Mouse (Mus musculus) layer of hippocampus, adult 8-10 months (tissue): ENCODE data around the gene Il18. TPM values are rescaled to one million over a fixed set of nuclear protein-coding genes. Genes with fewer than 3 reads are reported as not detected.
"Not testable (repeated sequence)": the region's sequence is repeated elsewhere in the genome, so short reads cannot be mapped to it uniquely, and the experiment has no call there.

Experiments used
- DNase-seq, 2 experiments: peaks; one replicate each; pipeline ENCODE4 v3.0.0; 2022; ENCODE audit warnings: low spot score in 2 of 2
- total RNA-seq, 4 experiments: library from RNA; stranded (reverse); gene quantifications; 2 replicates each; pipeline ENCODE4 v1.2.4; 2022

Il18 gene
- total RNA-seq, 4 experiments from 2014 or later, result 25.3 to 29.3 (median 27.6) TPM

DNA sequence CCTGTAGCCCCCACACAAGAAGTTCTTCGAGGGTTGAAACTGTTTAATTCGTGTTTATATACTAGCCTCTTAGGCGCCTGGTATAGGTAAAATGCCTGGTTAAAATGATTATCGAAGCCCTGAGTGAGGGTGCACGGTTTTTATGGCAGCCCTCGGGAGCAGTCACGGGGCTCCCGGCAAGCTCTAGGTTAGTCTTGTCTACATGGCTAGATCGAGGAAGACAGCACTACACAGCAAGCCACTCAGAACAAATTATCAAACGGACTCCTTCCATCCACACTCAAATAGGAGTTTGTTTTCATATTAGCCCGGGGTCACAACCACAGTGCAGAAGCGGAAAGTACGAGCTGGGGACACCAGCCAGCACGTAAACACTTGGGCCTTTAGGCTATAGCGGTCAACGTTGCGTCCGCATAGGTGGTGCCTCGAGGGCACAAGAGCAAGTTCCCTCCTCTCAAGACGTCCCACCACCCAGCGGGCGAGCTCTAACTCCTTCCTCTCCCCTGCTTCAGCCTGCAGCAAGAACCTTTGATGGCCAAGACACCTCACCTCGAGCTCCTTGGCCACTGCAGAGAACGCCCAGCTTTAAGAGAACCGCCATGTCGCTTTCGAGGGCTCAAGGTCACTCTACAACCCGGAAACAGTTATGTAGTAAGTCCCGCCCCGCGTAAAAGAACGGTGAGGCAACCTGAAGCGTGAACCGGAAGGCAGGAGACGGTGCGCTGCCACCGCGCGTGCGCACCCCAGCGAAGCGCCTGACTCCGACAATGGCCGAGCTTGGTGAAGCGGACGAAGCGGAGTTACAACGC lies 48.8 kb downstream of the Il18 start, which contains the start of the genes Sdhd and Timm8b:
Gene Sdhd (minus strand): TSS at position 624 of the 809 bp plus-strand sequence.
Gene Timm8b (plus strand): TSS at position 722 of the 809 bp plus-strand sequence.
- peak; percentile 94 to 96 for DNase-seq

DNA sequence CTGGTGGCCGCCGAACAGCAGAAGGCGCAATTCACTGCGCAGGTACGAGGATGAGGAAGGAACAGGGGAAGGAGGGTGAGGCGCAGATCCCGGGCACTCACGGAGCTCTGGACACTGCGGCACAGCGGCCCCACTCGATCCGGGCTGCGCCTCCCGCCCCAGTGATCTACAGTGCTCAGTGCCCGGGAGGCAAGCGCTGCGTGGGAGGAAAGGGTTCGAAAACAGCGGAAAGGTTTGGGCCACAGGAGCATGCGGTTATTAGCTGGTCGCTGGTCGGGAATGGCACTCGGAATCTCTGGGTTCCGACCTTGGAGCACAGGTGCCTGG lies 49.3 kb downstream of the Il18 start:
- DNase-seq, result no peak

DNA sequence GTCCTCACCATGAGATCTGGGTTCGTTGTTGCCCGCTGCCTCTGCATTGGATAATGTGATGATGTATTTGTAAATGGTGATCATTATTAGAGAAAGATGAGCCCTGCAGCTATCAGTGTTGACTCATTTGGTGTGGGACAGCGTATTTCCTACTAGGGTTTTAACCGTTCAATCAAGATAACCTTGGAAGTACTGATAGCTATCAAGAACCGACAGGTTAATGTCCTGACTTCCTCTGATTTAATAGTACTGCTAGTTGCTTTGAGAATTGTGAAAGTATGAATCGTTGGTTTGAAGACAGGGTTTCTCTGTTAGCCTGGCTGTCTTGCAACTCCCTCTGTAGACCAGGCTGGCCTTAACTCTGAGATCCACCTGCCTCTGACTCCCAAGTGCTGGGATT lies 49.7 kb downstream of the Il18 start:
- DNase-seq, result no peak

DNA sequence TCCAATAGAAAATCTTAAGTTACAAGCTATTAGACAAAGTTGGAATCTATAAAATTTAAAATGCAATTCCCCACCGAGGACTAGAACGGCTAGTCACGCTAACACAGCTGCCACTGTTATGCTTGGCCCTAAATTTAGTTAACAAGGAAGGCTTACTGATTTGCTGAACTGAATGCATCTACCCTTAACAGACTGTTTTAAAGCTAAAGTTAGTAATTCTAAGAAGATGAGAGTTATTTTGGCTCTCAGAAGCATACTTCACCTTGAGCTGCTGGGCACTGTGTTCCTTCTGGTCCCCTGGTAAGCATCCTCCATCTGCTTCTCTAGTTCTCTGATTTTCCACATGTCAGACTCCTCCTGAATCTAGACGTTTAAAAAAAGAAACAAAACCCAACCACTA lies 57.5 kb downstream of the Il18 start:
- DNase-seq, result no peak

DNA sequence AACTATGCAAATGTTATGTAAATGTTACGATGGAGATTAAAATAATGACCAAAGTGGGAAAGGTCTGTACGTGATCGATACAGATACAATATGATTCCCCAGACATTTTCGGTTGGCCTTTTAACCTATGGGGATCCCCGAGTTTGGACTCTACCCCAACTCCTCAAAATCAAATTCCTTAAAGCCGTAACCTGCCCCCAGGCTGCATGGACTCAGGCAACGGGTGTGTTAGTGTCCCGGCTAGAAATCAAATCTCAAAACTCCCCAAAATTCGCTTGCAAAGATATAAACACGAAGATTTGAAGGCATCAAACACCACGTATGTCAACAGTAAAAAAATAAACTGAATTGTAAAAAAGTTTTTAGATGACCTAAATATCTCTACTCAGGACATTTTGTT lies 61.5 kb downstream of the Il18 start:
- DNase-seq, result no peak

DNA sequence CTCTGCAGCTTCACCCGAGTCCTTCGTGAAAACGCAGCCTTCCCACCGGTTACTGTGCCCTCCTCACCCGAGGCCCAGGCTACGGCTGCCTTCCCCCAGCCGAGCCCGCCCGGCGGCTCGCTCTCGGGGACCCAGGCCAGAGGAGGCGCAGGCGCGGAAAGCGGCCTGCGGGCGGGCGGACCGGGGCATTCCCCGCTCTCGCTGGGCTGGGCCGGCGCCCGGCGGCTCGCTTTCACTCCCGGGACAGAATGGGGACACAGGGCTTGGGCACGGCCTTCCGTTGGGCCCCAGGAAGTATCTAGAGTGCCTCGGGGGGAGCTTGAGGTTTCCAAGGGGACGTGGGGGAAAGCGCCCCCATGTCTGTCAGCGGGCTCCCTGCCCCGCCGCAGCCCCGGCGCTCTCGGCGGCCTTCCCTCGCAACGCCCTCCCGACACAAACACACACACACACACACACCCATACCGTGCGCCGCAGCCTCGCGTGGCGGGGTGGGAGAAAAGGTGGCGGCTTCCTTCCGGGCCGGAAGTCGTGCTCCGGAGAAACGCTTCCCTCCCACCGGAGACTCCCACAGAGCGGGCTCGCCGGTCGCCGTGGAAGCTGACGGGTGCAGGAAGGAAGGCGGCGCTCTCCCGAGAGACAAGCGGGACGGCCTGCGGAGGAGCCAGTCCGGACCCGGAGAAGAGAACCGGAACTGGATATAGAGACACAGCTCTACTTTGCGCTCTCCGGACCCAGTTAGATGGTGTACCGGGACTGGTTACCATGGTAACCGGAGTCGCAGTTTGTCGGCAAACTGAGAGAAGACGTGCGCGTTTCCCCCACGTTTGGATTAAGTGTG lies 62.4 kb downstream of the Il18 start, which contains the start of the genes Pih1d2 and Nkapd1:
Gene Pih1d2 (plus strand): TSS at position 556 of the 838 bp plus-strand sequence.
Gene Nkapd1 (minus strand): TSS at position 699 of the 838 bp plus-strand sequence.
- peak; percentile 83 to 92 for DNase-seq

DNA sequence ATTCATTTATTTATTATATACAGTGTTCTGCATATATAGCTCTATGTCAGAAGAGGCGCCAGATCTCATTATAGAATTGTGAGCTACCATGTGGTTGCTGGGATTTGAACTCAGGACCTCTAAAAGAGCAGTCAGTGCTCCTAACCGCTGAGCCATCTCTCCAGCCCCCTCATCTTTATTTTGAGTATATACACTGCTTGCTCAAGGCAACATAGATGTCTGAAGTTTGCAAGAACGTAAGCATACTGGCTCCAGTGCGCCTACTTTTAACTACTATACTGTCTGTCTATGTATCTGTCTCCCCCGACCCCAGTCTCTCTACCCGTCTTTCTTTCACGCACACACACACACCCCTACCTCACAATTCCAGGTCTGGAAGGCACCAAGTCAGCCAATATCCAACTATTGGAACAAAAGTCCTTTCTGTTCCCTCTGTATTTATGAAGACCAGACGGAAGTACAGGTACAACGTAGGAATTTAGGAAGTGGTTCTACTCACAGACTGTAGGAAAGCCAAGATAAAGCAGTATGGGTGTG lies 63.2 kb downstream of the Il18 start:
- no peak for DNase-seq

DNA sequence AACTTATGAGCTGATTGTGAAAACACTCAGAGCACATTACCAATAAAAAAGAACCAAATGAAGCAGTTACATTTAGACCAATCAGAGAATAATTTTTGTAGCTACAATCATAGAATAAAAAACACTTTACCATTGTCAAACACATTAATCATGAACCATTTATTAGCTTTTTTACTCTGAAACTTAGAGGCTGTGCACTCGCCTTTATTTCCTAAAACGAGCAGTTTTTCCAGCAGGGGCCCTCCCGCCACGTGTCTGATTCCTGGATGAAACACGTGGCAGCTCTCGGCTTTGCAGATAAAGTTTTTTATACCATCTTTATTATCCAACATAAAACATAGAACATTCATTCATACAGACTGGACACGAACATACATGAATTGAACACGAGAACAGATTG lies 76.3 kb downstream of the Il18 start:
- not testable (repeated sequence) for DNase-seq

Other genes starting within 250 kb of the Il18 start
- 100 to 1,000 TPM; 449 to 526 (median 506) TPM for gene Rpl10-ps3, start 209.9 kb upstream of the Il18 start, total RNA-seq
- under 1 TPM in 2 of 4 experiments, not detected in 2; 0.36 to 0.39 TPM for gene Plet1, start 60.3 kb upstream of the Il18 start, total RNA-seq
- 10 to 100 TPM; 34.3 to 38.0 (median 35.7) TPM for gene Pts, start 26.1 kb upstream of the Il18 start, total RNA-seq
- gene Bco2, start 354 bp downstream of the Il18 start, total RNA-seq, result 1 to 10 TPM; 3.2 to 5.4 (median 4.1) TPM
- gene Tex12, start 6.5 kb downstream of the Il18 start, total RNA-seq, result not detected
- gene Sdhd, start 49.0 kb downstream of the Il18 start, total RNA-seq, result 100 to 1,000 TPM; 108 to 126 (median 114) TPM
- gene Timm8b, start 49.1 kb downstream of the Il18 start, total RNA-seq, result 100 to 1,000 TPM; 182 to 219 (median 194) TPM
- gene Pih1d2, start 62.5 kb downstream of the Il18 start, total RNA-seq, result 1 to 10 TPM; 2.7 to 6.2 (median 5.7) TPM
- 10 to 100 TPM; 17.0 to 23.7 (median 19.5) TPM for gene Nkapd1, start 62.6 kb downstream of the Il18 start, total RNA-seq
- 100 to 1,000 TPM; 117 to 138 (median 125) TPM for gene Dlat, start 105.0 kb downstream of the Il18 start, total RNA-seq
- gene Dixdc1, start 184.7 kb downstream of the Il18 start, total RNA-seq, result 100 to 1,000 TPM in 2 of 4 experiments, 10 to 100 TPM in 2; 67.3 to 107 (median 93.0) TPM
- 1 to 10 TPM in 3 of 4 experiments, under 1 TPM in 1; 0.96 to 2.3 (median 1.8) TPM for gene 2310030G06Rik, start 191.7 kb downstream of the Il18 start, total RNA-seq
- 100 to 1,000 TPM; 136 to 196 (median 167) TPM for gene Cryab, start 196.5 kb downstream of the Il18 start, total RNA-seq
- gene Hspb2, start 197.5 kb downstream of the Il18 start, total RNA-seq, result 1 to 10 TPM in 2 of 4 experiments, under 1 TPM in 1, not detected in 1; 0.91 to 2.1 (median 1.5) TPM
- 10 to 100 TPM in 1 of 4 experiments, 1 to 10 TPM in 3; 5.4 to 10.9 (median 6.7) TPM for gene Fdxacb1, start 213.4 kb downstream of the Il18 start, total RNA-seq
- 10 to 100 TPM; 21.2 to 34.8 (median 31.2) TPM for gene Alg9, start 220.2 kb downstream of the Il18 start, total RNA-seq
- 10 to 100 TPM; 23.3 to 33.3 (median 29.2) TPM for gene 1110032A03Rik, start 220.7 kb downstream of the Il18 start, total RNA-seq